Mouse (Mus musculus): ENCODE measurements at regions not wholly inside any gene's neighbourhood (a gene's known extent, or its start where the extent isn't known, plus 50 kb on each side); places are given as distances from the start of the nearest gene placed in this dataset.

DNA sequence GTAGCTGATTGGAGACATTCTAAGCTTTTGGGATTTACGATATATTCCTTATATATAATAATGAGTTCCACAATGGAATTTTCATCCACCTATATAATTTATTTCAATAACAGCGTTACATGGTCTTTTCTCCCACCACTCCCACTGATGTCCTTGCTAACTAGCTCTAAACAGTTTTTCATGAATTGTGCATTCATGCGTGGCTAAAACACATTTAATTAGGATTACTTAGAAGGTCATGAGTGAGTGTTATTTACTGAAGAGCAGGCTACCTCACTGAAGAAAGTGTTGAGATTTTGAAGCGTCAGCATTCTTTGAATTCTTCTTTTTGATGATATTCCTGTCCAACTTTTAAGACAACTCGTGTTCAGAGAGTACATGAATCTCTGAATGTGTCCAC is 245.1 kb upstream of the Kcnj16 start:
- no peak for DNase-seq

DNA sequence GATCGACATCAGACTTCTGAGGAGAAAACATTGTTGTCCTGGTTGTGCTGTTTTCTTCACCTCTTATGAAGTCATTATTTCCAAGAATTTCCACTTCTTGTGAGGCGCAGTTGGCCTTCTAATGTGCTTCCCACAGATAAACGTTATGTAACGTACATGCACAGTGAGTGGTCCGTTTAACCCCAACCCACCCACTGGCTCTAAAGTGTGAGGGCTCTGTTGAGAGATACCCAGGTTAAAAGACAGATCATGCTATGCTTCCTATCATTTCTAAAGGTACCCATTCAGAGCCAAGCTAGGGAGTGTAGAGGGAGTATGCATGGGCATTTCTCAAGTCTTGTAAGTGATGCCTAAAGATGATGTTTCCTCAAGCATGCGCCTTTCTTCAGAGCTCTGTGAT is 243.9 kb upstream of the Kcnj16 start:
- no peak for DNase-seq

DNA sequence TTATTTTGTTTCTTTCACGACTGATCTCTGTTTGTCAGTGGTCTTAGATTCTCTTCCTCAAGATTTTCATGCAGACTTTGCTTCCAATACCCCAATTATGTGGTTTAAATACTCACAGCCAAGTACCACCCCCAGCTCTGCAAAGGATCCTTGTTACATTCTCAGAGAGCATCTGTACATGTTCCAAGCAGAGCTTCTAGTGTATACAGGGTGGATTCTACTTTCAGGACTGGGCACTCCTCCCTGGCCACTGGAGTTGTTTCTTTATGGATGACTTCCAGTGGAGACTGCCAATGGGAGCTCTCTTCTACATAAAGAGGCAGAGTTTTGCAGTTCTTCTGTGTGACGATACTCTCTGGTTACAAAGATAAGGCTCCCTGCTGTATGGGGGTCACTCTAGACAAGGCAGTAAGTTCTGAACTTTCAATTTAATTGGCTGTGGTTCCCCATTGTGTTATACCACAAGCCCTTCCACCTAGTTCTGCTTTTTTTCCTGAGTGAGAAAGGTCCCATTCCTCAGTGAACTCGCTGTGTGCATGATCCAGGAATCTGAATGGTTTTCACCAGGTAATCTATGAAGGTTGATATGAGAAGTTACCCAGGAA is 240.4 kb upstream of the Kcnj16 start:
- DNase-seq: no peak

DNA sequence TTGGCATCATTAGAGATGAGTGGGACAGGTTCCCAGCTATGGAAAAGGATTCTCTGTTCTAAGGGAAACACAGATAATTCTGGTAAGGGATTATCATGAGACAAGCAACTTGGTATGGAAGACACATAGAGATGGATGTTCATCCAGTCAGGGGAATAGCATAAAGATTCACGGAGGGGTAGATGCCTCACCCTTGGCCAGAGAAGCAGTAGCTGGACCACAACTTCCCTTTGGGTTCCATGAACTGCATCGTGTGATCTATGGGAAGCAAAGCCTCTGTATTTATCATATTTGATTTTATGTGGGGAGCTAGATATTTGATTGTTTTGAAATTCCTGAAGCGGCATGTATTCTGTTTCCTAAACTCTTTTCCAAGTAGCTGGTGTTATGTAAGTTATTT is 236.3 kb upstream of the Kcnj16 start:
- DNase-seq: no peak

DNA sequence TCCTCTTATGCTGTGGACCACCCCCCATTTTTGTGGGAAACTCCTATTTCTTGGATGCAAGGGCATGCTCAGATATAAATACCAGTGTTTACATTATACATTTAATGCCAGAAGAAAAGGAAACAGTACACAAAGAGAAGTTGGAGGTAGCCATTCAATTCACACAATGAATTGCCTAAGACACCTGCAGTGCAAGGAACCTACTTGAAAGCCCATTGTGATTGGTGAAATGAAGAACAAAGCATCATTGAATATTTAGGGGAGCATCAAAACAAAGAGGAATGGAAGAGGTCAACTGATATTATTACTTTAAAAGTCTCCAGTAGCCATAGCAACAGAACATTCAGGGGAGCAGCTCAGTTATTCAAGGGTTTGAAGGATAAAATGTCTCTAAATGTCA is 193.7 kb upstream of the Kcnj16 start:
- no peak for DNase-seq

DNA sequence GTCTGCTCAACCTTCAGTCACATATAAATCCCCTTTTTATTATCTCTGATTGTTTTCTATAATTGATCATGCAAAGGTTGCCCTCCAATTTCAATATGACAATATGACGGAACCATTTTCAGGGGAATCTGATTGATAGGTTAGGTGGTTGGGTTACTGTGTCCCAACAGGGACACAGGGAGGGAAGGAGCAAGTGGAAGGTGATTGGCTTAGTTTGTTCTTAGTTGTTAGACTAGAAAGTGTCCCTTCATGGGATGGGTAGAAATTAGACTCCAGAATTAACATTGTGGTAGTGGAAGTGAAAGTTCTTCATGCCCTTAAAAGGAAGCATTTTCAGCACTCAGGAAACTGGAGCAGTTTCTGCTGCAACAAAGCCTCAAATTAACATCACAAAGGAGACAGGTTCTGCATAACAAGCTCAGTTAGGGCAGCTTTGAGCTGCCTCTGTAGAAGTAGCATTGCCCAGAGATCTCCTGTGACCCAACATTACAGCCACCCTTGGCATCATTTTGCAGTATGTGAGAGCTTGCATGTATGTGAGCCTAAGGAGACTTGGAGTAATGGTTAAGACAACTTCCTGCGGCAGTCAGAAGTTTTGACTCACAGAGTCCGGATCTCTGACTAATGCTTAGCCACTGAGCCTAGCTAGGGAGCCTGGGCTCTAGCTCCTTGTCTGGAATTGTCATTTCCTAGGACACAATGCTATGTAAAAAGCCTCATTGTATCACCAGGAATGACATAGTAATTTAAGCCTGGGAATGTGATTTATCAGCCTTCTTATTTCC is 186.1 kb upstream of the Kcnj16 start:
- DNase-seq: no peak

DNA sequence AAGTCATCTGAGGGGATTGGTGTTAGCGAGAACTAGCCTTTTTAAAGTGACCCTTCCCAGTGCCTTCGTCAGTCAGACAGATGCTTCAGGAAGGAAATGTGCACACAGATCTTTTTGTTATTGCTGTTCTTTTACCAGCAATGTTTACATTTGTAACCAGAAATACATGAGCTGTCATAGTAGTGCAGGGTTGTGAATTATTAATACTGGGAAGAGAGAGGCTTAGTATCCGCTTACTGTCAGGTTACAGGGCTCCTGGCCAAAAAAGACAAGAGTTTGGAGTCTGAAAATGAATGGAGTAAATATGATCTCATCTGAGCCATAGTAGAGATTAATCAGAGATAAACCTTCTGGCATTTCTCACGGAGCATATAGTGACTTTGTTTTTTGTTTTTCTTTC is 178.3 kb upstream of the Kcnj16 start:
- no peak for DNase-seq

DNA sequence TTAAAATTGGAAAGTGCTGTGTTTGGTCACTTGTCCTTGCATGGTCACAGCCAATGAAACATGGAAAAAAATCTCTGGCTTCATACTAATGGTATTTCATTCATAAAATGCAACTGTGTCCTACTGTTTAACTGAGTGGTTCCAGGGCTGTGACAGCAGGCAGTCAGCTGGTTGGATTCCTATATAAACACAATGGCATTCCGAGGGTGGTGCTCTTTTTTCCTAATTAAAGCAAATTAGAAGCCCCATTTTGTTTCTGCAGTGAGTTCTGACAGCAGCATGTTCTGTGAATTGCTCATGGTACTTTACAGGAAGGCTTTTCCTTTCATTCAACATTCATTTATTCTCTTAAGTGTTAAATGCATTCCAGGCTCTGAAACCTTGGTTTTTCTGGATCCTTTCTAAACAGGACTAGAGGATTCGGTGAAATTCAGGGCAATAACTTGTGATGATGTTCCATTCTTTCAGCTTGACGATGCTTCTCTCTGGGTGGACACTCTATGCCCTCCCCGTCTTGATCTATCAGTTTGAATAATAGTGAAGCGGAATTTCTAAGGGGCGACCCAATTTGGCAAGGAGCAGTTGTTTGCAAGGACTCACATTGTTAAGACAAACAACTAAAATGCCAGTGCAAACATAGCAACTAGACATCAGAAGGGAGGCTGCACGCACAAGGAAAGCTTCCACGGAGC is 167.8 kb upstream of the Kcnj16 start:
- no peak for DNase-seq

DNA sequence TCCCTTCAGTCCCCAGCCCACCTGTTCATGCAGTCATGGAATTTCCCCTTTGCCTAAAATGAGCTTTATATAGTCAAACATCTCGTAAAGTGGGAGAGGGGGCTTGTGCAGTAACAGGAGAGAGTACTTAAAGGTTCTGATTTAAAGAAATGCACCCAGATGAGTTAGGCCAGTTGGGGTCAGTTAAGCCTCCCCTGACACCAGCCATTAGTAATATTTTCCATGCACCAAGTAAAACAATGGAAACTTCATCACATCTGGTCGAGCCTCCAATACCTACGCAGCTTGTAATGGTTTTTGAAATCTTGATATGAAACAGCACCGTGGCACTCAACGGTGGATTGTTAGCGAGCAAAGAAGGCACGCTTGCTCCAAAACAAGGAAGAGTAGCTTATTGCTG is 165.8 kb upstream of the Kcnj16 start:
- no peak for DNase-seq

DNA sequence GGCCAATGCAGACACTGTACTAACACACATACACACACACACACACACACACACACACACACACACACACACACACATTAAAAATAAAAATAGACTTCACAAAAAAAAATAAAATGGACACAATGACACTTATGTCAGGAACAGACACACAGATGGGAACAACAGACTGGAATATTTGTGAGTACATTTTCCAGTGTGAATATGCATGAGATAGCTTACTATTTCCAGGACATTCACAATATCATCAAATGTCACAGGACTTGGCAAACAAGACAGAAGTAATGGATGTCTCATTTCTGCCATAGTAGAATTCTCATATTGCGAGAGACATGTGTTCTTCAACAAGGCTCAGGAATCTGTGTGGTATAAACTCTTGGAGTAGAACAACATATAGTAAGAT is 163.8 kb upstream of the Kcnj16 start:
- no peak for DNase-seq

DNA sequence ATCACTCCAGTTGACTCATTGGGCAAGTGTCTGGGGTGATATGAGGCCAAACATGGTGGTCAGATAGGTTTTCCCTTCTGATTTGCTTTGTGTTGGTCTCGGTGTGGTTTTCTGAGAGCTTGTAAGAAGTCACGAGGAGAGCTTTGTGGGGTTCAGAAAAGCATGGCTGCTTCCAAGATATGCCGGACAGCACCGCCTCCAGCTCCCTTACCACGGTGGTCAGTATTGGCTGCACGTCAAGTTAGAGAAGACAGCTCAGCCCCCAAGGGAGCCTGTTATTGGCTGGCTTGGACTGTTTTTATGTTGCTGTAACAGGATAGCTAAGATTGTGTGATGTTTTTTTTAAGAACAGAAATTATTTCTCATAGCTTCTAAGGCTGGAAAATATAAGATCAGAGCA is 154.7 kb upstream of the Kcnj16 start:
- DNase-seq: no peak

DNA sequence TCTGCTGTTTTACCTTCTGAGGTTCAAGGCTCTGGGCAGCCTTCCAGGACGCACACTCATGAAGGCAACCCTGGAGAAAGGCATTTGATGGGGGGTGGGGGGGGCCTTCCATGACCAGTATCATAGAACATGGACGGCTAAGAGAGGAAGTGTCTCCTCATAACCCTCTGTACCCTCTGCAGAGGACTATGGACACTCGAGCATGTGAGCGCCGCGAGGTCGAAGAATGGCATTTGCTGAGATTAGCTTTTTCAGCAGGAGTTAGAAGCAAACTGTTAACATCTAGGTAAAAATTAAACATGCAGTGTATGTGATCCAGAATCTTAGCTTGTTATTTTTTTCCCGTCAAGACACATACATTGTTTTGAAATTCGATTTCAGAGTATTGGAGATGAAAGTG is 153.1 kb upstream of the Kcnj16 start:
- peak; percentile 89 for DNase-seq

DNA sequence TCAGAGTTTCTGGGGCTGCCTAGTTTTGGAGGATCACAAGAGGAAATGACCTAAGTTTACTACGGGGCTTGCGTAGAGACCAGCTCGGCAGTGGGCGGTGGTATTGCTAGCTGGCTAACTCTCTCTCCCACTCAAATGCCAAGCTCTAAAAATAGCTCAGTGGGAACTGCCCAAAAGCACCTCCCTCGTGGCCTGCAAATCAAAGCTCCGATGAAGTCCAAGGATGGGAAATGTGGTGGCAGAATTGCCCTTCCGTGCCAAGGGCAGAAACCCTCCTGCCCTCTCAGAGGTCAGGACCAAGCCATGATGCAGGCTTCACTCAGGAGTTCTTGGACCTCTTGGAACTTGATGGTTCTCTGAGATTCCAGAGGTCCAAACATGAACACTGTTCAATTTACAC is 152.6 kb upstream of the Kcnj16 start:
- peak; percentile 81 to 87 for DNase-seq

DNA sequence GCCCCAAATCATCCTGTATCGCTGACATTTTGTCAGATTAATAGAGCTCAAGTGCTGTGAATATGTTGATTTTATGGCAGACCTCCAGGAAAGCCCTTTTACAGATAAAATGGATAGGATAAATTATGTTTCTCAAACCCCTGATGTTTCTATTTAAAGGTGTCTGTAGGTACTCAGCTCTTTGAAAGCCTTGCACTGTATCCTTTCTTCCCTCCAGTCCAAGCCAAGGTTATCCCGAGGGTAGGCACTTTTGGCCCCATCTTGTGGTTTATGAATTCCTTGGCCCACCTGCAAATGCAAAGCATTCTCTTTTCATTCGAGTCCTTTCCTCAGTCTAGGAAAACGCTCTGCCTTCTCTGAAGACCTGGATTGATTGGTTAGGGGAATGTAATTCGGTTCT is 139.2 kb upstream of the Kcnj16 start:
- no peak for DNase-seq

DNA sequence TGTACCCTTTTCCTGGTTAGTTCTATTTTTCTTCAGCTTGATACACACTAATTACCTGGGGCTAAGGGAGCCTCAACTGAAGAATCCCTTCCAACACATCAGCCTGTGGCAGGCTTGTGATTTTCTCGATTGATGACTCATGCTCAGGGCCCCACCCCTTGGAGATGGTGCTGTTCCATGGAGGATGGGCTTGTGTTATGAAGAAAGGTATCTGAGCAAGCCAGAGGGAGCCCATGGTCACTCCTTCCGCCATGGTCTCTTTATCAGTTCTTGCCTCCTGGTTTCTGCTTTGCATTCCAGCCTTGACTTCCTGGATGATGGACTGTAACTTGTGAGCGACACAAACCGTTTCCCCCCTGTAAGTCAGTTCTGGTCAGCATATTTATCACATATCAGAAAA is 131.1 kb upstream of the Kcnj16 start:
- no peak for DNase-seq

DNA sequence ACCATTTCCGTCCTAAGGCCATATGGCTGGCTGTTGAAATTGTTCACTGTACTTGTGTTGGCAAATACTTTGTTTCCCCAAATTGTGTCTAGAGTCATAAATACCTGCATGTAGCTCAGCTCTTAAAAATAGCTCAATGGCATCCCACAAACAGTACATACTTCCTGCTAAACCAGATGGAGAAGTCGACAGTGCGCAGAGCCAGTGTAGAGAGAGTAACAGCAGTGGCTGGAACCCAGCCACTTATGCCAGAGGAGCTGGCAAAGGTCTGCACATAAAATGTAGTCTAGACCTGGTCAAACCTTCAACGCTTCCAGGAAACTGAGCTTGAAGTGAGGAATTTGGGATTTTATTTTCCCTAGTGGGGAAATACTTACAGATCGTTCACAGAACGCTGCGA is 128.5 kb upstream of the Kcnj16 start:
- DNase-seq: peak; percentile 25 to 51

DNA sequence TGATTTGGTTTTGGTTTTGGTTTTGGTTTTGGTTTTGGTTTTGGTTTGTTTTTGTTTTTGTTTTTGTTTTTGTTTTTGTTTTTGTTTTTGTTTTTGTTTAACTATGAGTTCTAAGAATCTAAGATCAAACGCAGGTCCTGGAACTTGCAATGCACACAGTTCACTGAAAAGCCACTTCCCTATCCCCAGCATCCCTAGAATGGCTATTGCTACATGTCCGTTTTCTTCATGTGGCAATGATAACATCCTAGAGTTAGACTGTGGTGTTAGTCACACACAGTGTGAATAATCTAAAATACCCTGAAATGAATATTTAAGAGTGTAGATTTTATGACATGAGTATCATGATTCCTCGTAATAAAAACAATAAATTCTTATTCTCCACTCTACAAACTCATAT is 99.5 kb upstream of the Kcnj16 start:
- no peak for DNase-seq

DNA sequence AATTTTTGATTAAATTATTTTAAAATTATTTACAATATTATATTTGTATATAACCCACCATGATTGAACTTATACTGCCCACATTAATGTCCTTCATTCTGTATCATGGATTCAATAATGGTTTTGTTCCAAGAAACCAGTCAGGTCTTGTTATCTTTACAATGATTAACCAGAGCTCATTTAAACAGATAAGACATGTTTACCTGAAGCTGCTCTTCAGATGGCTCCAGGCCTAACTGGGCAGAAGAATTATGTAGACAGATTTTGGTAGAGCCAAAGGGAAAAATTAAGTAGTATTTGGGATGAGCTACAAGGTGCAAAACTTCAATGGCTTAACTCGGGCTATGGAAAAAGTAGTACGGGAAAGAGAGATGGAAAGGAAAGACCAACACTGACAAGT is 97.7 kb upstream of the Kcnj16 start:
- DNase-seq: no peak

DNA sequence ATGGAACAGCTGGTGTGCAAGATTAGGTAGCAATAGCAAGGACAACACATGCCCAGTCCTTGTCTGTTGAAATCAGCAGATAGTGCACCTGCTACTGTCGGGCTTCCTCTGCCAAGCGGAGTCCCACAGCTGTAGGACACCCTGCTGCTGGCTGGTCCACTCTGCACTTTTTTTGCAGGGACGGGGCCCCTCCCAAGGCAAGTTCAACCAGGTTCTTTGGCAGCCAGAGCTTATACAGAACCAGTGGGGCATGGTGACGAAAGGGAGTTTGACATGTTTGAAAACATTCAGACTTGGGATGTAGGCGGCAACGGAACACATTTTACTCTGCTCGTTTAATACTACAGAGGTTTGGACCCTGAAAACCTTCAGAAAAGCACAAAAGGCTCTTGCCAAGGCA is 93.2 kb upstream of the Kcnj16 start:
- peak in 1 of 2 experiments; percentile 1 for DNase-seq

DNA sequence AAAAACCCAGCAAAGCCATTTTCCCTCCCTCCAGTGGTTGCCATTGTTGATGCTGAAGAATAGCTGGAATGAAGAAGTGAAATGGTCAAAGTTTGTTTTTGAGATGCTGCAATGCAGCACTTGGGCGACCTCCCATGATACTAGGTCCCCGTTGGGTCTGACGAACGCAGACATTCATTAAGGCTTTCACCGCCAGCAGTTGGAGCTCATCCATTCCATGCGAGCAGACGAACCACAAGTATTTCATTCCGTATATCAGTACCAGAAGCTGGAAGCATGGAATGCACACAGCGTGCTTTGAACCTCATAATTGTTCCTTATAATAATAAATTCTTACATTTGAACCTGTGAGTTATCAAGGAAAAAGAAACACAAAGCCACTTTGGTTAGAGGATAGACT is 86.9 kb upstream of the Kcnj16 start:
- no peak for DNase-seq

DNA sequence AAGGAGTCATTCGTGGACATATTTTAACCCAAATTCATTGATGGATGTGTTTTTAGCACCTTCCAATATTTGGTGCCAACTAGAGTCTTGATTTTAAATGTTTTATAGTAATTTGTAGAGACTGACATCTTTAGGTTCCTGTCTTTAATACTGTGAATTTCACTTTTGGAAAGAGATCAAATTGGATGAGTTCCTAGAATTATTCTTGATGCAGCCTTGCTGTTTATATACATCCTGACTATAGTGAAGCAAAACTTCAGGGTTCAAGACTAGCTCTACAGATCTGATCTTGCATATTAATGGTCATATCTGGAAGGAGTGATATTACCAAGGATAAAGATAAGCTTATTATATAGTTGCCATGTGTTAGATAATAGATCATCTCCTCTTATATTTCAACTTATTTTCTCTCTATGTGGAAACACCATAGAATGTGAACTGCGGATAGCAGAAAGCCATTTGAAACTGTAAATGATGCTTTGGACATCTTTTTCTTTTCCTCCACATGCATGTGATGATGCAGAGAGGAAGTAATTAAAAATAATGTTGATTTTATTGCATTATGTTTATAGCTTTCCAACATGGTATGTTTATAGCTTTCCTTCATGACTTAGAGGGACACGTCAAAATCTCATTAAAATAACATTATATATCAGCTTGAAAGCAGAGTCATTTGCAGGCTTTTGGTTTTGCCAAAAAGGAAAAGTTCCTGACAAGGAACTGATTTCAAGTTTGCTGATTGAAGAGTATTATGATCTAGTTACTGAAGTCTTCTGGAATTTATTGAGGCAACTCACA is 78.3 kb upstream of the Kcnj16 start:
- no peak for DNase-seq

DNA sequence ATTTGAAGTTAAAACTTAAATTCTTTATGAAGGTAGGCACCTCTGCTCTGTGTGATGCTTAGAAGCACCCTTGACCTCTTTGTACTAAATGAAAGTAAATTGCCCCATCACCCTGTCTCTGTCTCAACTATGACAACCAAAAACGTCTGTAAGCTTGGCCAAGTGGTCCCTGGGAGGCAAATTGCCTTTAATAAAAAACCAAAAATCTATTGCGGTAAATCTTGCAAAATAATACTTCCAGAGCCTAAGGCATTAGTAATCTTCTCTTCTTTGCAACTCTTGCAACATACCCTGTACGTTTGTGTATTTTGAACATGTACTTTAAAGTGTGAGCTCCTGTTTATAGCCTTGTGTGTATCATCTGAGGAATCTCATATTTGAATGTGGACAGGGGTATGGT is 77.4 kb upstream of the Kcnj16 start:
- no peak for DNase-seq

DNA sequence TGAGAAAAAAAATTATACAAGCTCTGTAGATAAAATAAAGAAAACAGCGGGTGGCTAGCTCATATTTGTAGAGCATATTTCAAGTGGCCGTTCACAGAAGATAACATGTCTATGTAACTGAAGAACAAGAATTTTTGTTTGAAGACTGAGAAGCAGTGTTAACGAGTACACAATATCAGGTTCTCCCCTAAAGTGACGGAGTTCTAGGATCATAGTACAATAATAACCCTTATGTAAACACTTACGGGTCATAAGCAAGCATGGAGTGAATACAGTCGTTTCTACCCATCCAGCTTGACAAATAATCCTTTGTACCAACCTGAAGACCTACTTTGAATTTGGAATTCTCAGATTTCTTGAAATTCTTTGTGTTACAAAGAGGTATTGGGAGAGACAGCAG is 64.9 kb upstream of the Kcnj16 start:
- DNase-seq: no peak

All from kidney, adult 8-10 months (tissue).